In the genomic region with DNA sequence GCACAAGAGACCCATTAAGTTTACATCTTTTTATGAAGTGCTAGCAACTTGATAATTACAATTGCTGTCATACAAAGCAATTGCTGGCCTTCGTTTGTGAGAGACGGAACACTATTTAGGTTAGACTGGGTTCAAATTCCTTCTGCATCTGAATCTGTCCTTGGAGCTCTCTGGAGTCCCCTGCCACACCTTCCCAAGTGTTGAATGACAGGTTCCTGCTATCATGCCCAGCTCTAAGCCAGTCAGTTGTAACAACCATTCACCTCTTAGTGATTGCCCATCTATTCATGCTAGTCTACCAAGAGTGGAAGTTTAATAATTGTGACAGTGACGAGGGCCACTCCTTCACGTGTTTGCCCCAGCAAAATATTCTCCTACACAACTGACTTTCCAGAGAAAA, we compare ENCODE assay signal across 21 mouse cellular contexts. TPM values are rescaled to one million over a fixed set of nuclear protein-coding genes. Genes with fewer than 3 reads are reported as not detected.
DNase-seq lines count a peak whose midpoint lies in the region; ATAC-seq and TF ChIP-seq lines count a peak whose summit lies in the region.
"Had no signal": no experiment of that assay in that cellular context is flagged by ENCODE, and none has a peak within 500 bp of the region (broad histone marks: within the 10 kb centered on the region; RNA-seq: fewer than 3 reads in every experiment).

No protein-coding gene starts in this region.

- WGBS in intestine, embryonic 15.5 days: 71% methylated on average over 4 of the region's 4 CpGs
- 40% methylated on average over 4 of the region's 4 CpGs for WGBS in intestine, postnatal 0 days
- 75% methylated on average over 4 of the region's 4 CpGs for WGBS in intestine, embryonic 16.5 days

- H3K9me3 ChIP-seq in intestine, embryonic 15.5 days: no peaks in the 10 kb centered on the region
- no peaks in the 10 kb centered on the region for H3K9me3 ChIP-seq in intestine, postnatal 0 days (ENCODE audit: control insufficient read depth)
- H3K9me3 ChIP-seq in intestine, embryonic 16.5 days (ENCODE audit: control insufficient read depth, low read length): no peaks in the 10 kb centered on the region
- H3K9me3 ChIP-seq: G1E had no signal

- H3K36me3 ChIP-seq in intestine, embryonic 15.5 days: no peaks in the 10 kb centered on the region
- no peaks in the 10 kb centered on the region for H3K36me3 ChIP-seq in intestine, postnatal 0 days (ENCODE audit: control insufficient read depth, insufficient read depth)
- H3K36me3 ChIP-seq in intestine, embryonic 16.5 days (ENCODE audit: control insufficient read depth, insufficient read depth, low read length): no peaks in the 10 kb centered on the region
- H3K36me3 ChIP-seq: G1E had no signal

- no peak overlapping the region for H3K9ac ChIP-seq in intestine, embryonic 15.5 days
- H3K9ac ChIP-seq in intestine, postnatal 0 days (ENCODE audit: low read depth, low read length): no peak overlapping the region
- H3K9ac ChIP-seq in intestine, embryonic 16.5 days (ENCODE audit: low read depth, low read length): no peak overlapping the region

- DNase-seq in c-Kit-positive CD71-positive TER-119-positive erythroid progenitor cells, embryonic 14.5 days (ENCODE audit: low spot score): no peak
- DNase-seq: adrenal gland, adult 2 months; adrenal gland, adult 8-10 months; adrenal gland, postnatal 10 days; adrenal gland, postnatal 14 days; adrenal gland, postnatal 25 days; adrenal gland, postnatal 36 days; B cell, adult 2 months; cerebellum, adult 11 months; cerebellum, adult 11-12 months; cerebellum, adult 18-20 months; cerebellum, adult 2 months had no signal

- no peaks in the 10 kb centered on the region for H3K27me3 ChIP-seq in intestine, embryonic 15.5 days (replicated peaks)
- H3K27me3 ChIP-seq in intestine, postnatal 0 days (replicated peaks; ENCODE audit: control insufficient read depth, insufficient read depth, low read length): no peaks in the 10 kb centered on the region
- no peaks in the 10 kb centered on the region for H3K27me3 ChIP-seq in intestine, embryonic 16.5 days (replicated peaks; ENCODE audit: control insufficient read depth, insufficient read depth, low read length)
- H3K27me3 ChIP-seq: CH12.LX, Patski had no signal

- ATAC-seq in intestine, embryonic 15.5 days: peak; percentile 72; the same call in 1 of the 2 replicates
- no peak for ATAC-seq in intestine, postnatal 0 days
- ATAC-seq in intestine, embryonic 16.5 days: peak; percentile 61
- ATAC-seq: activated CD4-positive, CD25-positive, alpha-beta regulatory T cell, adult 4 months; CD4-positive, CD25-positive, alpha-beta regulatory T cell, adult 4 months; Patski had no signal

- no peak overlapping the region for H3K4me3 ChIP-seq in intestine, embryonic 15.5 days (replicated peaks)
- no peak overlapping the region for H3K4me3 ChIP-seq in intestine, postnatal 0 days (ENCODE audit: low read depth, low read length)
- no peak overlapping the region for H3K4me3 ChIP-seq in intestine, embryonic 16.5 days (ENCODE audit: low read length)

- no peaks in the 10 kb centered on the region for H3K4me1 ChIP-seq in intestine, embryonic 15.5 days (replicated peaks)
- 0 out of 2 replicates have a peak, but pooled peaks cover 4% of the 10 kb centered on the region for H3K4me1 ChIP-seq in intestine, postnatal 0 days (replicated peaks; ENCODE audit: control insufficient read depth, insufficient read depth, low read length)
- H3K4me1 ChIP-seq in intestine, embryonic 16.5 days (ENCODE audit: control insufficient read depth, insufficient read depth, low read length): no peaks in the 10 kb centered on the region

- no peak overlapping the region for H3K27ac ChIP-seq in intestine, embryonic 15.5 days
- no peak overlapping the region for H3K27ac ChIP-seq in intestine, postnatal 0 days (ENCODE audit: low read depth, low read length)
- no peak overlapping the region for H3K27ac ChIP-seq in intestine, embryonic 16.5 days (ENCODE audit: low read length)

- no peak for TF ChIP-seq CTCF in intestine, postnatal 0 days (IDR thresholded peaks at IDR 0.05; ENCODE audit: low read depth)

- no peak overlapping the region for H3K4me2 ChIP-seq in intestine, embryonic 15.5 days (replicated peaks)
- H3K4me2 ChIP-seq in intestine, postnatal 0 days (replicated peaks; ENCODE audit: low read depth): no peak overlapping the region
- H3K4me2 ChIP-seq in intestine, embryonic 16.5 days (ENCODE audit: low read depth, low read length): no peak overlapping the region

RNA-seq across cellular contexts. Expression of a gene that starts 6.5 kb away (rescaled TPM):
- polyA plus RNA-seq in intestine, embryonic 15.5 days (2015; fragmentation: Nextera tagmentation; extraction: Ambion mirVana): 37.5 and 45.5 TPM in 2 replicates
- polyA plus RNA-seq in intestine, postnatal 0 days (2015; fragmentation: Nextera tagmentation; extraction: Ambion mirVana): 18.9 and 21.0 TPM in 2 replicates
- polyA plus RNA-seq in intestine, embryonic 16.5 days (2015; fragmentation: Nextera tagmentation; extraction: Ambion mirVana): 32.9 and 34.9 TPM in 2 replicates

RNA-seq across cellular contexts. Expression of a gene that starts 12.2 kb away (rescaled TPM):
- 0.18 TPM in 1 of 2 replicates, not detected in the other for polyA plus RNA-seq in intestine, embryonic 15.5 days (2015; fragmentation: Nextera tagmentation; extraction: Ambion mirVana)
- 0.14 and 0.37 TPM in 2 replicates for polyA plus RNA-seq in intestine, postnatal 0 days (2015; fragmentation: Nextera tagmentation; extraction: Ambion mirVana)
- polyA plus RNA-seq in intestine, embryonic 16.5 days (2015; fragmentation: Nextera tagmentation; extraction: Ambion mirVana): 0.22 TPM in 1 of 2 replicates, not detected in the other
- polyA plus RNA-seq: activated CD4-positive, CD25-positive, alpha-beta regulatory T cell, adult 4 months; adrenal gland, adult 2 months; C2C12; CD4-positive, CD25-positive, alpha-beta regulatory T cell, adult 4 months; G1E; Patski had no signal
